Mouse (Mus musculus): ENCODE measurements around the gene Trim54.

The Trim54 gene

DNA sequence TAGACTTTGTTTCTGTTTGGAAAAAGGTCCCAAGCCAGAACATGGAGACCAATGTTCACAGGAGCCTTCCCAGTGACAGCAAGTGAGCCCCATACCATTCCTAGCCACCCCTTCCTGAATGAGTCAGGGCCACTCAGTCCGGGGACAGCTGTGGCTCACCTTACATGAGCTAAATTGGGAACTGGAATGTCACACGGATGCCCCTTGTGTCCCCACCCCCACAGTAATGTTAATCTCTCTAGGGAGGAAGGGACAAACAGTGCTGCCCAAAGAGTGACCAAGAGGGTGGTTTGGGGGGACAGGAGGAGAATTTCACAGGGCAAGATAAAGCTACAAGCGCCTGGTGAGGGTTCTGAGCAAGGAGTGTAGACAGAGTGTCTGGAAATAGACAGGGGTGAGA, at the start of gene Trim54:
Gene Trim54 (plus strand): TSS at position 359 of the 400 bp plus-strand sequence.
- no peak for DNase-seq

DNA sequence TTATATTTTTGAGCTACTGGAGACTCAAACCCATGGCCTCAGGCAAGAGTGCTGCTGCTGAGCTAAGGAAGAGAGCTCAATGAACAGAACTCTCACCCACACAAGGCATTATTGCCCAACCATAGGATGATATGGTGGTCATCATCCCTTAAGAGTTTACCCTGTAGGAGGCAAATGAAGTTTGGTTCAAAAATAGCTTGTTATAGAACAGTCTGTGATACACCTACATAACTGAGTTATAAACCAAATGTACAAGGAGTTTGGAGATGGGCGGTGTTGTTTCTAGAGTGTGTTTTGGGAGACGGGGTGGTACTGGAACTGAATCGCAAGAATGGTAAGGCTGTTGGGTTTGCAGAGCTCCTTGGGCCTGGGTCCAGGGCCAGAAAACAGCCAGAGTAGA, 46.7 kb upstream of the Trim54 start:
- no peak for DNase-seq

DNA sequence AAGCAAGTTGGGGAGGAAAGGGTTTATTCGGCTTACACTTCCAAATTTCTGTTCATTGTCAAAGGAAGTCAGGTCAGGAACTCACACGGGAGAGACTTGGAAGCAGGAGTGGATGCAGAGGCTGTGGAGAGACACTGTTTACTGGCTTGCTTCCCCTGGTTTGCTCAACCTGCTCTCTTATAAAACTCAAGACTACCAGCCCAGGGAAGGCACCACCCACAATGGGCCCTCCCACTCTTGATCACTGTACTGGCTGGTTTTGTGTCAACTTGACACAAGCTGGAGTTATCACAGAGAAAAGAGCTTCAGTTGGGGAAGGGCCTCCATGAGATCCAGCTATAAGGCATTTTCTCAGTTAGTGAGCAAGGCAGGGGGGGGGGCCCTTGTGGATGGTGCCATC, 45.5 kb upstream of the Trim54 start:
- DNase-seq = no peak

DNA sequence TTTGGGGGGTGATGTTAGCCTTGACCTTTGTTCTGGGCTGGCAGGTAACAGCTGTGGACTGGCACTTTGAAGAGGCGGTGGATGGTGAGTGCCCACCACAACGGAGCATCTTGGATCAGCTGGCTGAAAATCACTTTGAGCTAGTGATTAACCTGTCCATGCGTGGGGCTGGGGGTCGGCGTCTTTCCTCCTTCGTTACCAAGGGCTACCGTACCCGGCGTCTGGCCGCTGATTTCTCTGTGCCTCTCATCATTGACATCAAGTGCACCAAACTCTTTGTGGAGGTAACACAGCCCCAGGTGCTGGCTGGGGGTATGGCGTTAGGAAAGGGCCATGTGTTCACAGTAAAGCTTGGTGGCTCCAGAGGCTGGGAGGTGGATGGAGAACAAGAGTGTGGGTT, 44.7 kb upstream of the Trim54 start:
- no peak for DNase-seq

DNA sequence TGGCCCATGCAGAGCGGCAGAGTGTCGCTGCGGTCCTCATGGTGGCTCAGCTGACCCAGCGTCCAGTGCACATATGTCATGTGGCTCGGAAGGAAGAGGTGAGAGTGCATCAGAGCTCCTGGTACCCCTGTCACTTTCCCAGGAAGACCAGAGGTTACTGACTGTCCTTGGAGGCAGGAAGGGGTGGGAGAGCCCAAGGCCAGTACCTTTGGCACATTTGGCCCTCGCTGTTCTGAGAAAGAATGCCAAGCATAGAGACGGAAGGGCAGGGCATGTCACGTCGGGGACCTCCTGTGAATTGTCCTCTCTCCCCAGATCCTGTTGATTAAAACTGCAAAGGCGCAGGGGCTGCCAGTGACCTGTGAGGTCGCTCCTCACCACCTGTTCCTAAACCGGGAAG, 43.3 kb upstream of the Trim54 start:
- DNase-seq = no peak

DNA sequence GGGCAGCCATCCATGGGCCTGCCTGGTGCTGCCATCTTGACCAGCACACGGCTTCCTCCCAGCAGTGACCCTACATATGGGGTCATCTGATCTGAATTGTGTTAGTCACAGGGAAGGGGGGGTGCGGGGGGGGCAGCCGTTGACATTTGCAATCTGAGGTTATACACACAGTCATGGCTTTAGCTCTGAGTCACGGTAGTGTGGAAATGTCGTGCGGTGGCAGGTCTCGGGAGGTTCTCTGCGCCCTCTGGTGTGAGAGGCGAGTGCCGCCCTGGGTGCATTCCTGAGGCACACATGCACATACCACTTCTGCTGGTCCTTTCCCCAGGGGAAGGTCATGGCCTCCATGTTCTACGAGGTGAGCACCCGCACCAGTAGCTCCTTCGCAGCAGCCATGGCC, 40.2 kb upstream of the Trim54 start:
- DNase-seq = no peak

DNA sequence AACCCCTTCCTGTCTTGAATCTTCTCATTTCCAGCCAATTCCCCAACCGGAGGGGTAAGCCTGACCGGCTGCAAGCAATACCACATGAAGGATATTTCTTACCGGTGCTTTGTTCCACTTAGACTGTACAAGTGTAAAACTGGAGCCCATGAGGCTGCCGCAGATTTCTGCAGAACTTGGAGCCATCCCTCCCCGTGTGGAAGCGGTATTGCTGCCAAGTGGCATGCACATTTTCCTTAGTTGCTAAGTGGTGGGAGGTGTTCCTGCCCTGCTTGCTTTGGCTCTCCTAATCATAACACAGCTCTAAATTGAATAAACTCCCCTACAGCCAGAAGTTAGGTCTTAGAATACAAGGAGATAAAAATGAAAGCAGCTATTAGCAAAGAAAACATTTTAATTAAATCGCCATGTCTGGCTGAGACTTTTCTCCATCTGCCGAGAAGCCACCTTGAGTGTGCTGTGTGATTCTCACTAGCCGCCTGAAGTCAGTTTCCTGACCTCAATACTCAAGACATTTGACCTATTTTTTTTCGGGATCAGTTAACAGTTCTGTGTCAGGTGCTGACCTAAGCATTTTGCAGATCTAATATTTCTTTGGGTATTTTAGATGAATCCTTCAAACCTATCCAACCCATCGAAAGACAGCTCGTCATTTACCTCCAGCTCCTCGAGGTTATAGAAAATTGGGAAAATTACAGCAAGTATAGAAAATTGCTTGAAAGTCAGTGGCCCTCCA, 36.3 kb upstream of the Trim54 start:
- DNase-seq = peak; percentile 26 to 39

DNA sequence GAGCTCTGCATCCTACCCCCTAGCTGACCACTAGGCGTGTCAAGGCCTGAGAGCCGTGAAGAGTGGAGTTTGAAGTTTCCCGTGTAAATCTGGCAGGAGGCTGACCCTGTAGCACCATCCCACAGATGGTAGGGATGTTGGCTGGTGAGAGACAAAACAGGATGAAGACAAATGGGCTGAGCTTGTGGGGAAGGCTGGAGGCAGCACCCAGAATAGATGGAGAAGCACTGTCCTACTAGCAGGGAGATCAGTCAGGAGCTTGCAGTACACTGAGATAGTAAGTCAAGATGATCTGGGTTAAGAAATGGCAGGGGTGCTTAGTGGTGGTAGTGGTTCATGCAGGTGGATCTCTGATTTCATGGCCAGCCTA, 35.7 kb upstream of the Trim54 start:
- DNase-seq = no peak

DNA sequence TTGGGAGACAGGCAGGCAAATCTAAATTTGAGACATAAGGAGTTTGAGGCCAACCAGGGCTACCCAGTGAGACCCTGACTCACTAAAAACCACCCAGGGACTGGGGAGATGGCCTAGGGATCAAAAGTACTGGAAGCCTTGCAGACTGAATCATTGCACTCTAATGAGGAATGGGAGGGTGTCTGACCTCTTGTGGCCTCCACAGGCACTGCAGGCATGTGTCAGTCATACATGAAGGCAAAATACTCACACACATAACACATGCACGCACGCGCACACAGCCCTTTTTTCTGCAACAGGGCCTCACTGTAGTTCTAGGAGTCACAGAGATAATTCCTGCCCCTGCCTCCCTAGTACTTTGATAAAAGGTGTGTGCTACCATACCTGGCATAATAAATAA, 35.1 kb upstream of the Trim54 start:
- peak in 1 of 2 experiments; percentile 25 for DNase-seq

DNA sequence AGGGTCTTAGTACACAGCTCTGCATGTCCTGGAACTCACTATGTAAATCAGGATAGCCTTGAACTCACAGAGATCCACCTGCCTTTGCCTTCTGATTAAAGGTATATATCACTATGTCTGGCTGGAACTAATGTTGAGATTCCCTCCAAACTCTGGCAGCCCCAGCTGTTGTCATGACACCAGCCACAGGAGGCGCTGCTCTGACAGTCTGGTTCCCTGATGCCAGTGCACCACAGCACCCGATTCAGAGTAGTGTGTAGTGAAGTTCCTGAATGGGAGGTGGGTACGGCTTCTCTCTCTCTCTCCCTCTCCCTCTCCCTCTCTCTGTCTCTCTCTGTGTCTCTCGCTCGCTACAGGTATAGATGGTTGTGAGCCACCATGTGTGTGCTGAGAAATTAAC, 34.2 kb upstream of the Trim54 start:
- peak; percentile 47 to 59 for DNase-seq

DNA sequence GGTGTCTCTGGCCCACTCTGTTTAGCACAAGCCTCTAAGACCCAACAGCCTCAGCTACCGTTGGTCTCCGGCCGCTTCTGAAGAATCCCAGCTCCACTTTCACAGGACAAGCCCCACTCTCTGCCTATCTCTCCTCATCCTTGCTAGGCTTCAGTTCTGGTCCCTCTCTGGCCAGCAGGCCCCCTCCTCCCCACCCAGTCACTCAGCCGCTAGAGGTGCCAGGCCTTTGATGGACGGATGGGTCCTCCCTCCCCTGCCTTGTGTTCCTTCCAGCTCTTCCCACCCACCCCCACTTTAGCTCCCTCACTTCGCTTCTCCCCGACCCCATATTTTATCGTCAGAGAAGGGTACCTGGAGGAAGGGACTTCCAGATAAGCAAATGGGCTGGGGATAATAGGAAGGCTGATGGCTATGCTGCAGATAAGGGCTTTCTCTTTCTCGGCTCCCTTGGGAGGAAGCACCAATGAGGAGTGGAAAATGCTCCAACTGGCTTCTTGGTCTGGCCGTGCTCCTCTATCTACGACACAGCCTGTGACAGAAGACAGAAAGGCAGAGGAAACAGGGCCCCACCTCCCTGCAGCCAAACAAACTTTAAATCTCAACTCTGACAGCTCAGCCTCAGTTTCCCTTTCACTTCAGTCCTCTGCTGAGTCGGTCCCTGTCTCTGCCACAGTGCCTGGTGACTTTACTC, 33.4 kb upstream of the Trim54 start:
- peak; percentile 25 to 30 for DNase-seq

DNA sequence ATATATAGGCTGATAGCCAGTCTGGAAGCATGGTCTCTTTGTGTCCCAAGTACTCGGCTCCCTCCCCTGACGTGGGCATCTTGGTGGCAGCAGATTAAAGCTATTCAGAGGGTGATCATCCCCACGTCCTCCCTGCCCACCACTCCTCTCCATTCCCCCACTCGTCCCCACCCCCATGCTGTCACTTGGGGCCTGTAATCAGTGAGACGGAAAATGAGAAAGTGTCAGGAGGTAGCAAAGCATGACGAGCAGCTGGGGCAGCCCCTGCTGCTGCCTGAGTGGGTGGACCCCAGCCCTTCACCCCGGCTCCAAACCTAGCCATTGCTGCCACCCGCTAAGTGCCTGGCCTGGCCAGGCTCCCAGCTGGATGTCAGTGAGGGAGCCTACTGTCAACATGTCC, 32.6 kb upstream of the Trim54 start:
- DNase-seq = no peak

DNA sequence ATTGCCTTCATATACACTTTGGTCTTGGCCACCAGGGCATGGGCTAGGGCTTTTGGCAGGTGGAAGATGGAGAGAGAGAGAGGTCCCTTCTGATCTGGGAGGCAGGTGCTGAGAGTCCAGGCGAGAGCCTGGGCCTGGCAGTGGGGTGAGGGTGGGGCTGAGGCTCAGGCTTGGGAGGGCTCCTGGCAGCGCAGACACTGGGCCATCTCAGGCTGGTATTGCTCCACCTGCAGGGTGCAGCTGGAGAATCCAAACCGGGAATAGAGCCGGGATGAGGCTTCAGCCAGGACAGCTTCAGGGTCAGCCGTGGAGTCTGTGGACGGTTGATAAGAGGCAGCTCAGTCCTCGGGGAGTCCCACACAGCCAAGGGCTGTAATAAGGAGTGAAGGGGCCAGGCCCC, 29.9 kb upstream of the Trim54 start:
- DNase-seq = no peak

DNA sequence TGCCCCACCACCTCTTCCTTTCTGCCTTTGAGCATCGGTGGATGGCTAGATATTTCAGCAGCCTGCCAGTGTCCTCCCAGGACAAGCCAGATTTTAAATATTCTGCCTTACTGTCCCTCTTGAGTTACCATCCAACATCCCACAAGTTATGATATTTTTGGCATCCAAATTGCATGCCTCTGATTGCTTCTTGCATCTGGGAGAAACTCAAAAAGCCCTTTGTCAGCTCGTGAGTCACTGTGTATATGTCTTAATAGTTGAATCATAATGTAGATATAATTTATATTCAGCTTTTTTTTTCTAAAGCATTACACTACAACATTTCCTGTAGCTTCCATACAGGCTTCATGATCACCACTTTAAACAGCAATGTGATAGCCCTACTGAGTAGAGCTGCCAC, 29.4 kb upstream of the Trim54 start:
- no peak for DNase-seq

DNA sequence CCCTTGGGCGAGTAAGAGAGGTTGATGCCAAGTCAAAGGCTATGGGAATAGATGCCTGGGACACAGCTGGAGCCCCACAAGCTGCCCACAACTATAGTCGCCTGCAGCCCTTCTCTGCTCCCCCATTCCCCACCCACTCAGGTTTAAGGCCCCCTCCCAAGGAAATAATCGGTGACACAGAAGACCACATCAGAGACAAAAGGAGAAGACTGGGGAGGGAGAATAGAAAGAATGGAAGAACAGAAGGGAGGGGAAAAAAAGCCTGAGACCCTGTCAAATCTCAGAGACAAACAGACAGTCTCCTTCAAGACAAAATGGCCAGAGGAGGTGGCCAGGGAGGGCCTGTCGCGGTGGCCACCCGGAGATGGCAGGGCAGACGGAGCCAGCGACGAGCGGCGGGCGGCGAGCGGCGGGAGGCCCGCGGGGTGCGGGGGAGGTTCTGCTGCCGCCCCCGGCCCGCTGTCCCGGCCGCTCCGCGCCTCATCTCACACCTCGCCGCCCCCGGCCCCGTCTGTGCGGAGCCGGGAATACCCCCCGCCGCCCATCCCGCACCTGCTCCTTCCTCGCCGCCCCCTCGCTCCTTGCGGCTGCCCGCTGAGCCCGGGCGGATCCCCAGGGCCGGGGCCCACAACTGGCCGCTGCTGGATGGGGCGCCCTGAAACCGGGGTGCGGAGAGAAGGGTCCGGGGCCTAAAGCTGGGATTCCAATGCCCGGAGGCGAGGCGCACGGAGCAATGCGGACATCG, 24.1 kb upstream of the Trim54 start:
- no peak for DNase-seq

DNA sequence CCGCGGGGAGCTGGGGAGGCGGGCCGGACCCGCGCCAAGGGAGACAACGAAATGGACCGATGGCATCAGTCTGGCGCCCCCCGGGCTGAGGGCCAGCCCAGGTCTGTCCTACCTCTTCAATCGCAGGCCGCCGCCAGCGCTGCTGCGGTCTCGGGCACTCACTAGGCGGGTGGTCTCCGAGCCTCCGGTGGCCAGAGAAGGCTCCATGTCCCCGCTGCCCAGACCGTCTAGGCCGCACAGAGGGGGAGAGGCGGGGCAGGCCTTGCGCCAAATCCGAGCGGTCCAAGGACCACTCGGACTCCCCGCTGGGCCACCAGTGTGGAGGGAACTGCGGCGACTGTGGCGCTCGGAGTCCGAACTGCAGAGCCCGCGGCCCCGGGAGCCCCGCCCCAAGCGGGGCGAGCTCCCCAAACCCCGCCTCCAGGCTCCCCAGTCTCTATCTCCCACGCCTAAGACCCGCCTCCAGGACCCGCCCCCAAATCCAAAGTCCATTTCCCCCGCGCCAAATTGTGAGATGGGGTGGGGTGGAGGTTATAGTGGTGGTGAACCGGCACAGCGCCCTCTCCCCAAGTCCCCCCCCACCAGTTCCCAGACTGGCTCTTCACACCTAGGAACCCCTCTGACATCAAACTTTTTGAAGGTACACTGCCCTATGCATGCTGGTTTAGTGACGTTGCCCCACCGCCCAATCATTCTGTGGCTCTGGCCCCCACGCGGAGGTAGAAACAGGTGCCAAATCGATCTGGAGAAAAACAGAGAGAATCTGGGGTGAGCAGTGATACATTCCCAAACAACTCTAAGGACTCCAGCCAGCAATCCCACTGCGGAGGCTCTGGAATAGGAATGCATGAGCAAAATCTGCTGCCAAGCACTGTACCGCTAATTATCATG, 23.1 kb upstream of the Trim54 start:
- DNase-seq = peak; percentile 39 to 45

DNA sequence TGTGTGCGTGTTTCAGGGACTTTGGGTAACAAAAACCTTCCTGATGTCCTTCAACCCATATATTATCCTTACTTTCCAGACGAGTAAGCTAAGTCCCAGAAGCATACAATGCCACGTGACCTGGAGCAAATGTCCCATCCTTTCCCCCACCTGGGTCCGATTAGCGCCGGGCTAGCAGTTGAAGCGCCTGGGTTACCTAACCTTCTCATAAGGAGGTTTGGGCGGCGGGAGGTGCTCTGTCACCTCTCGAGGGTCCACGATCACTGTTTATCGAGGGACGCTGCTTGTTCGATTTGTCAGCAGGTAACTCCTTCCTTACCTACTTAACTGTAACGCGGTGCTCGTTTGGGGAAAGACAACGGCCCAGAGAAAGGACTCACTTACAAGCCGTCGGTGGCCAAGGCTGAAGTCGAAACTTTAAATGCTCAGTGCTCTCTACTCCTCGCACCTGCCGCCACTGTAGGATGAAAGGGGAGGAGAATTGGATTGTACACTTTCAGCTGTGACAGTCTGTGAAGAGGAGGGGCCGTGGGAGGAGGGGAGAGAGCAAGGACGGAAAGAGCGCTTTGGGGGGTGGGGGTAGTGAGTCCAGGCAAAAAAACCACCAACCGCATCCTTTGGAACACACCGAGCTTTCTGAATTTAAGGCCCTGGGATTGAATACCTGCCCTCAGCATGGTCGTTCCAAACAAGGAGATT, 22.3 kb upstream of the Trim54 start:
- DNase-seq = no peak

DNA sequence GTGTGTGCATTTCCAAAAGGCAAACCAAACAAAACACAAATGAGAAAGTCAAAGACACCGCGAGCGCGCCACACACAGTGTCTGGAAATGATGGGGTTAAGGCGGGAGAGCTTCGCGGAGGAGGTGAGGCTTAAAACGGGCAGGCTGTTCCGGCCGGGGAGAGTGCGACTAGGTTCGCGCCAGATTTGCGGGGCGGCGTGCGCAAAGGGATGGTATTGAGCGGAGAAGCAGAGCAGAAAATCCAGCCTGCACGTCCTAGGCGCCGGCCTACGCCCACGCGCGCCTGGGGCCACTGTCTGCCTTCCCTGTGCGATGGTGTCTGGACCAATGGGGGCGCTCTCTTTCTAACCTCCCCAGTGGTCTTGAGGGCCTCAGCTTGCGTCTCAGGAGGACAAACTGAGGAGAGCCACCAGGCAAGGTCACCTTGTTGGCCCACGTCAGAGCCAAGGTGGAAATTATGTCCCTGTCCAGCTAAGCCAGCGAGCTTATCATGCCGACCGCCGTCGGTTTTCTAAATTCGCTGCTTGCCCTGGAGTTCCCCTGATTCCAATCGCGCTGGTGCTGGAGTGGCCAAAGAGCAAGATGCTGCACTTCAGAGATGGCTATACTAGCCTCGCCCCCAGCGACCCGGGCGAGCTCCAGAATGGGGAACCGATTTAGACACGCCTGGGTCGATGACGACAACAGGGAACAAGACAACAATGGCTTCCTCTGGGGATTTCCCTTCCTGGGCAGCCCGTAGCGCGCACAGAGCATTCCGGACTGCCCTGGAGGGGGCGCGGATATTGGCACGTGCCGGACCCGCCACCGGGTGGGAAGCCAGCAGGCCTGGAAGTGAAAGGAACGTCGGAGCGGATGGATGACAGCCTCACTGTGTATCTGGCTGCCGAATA, 21.5 kb upstream of the Trim54 start:
- DNase-seq = peak; percentile 74 to 80

DNA sequence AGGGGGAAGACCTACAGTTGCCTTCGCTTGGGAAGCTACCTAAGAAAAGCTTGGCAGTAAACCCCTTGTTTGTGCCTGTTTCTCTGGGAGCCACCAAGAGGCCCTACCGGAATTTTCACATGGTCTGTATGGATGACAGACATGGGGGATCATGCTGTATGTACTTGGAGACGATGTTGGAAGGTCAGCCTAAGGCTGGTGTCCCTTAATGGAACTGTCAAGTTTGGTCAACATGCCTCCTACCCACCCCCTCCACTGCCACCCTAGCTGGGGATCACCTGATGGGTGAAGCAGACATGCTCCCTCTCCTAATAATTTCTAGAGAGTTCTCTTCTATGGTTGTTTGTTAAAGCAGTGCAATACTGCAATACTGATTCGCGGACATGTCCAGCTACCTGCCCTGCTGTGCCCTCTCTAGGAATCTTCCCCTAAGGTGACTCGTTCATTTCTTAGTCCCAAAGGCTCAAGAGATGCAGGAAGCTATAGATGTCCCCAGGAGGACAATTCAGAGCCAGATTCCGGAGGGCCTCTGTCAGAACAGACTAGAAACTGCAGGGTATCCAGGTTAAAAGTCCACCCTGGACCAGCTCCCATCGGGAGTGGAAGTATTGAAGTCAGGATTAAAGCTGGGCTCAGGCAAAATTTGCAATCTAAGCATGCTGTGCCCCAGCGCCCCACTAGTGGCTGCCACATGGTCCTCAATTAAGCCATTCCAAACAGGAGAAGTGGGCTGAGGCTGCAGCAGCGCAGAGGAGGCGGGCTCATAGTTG, 20.6 kb upstream of the Trim54 start:
- no peak for DNase-seq

DNA sequence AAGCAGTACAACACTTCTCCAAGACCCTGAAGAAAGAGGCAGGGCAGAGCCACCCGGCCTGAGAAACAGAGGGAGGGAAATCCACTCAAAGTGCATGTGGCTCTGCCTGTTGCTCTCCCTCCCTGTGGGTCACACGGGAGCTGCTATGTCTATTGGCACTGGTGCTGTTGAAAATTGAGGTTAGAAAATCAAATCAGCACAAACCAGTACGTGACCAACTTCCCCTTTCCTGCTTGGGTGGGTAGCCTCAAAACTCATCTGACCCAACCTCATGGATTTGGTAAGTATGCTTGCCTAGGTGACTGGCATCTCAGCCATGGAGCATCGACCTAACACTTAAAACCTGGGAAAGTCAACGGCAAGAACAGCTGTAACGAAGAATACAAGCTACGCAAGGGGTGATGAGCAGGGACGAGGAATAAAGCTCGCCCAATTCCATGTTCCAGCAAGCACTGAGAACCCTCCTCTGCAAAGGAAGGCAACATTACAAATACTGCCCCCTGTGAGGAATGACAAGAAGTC, 10.6 kb upstream of the Trim54 start, which contains the start of gene Dnajc5g:
Gene Dnajc5g (plus strand): TSS at position 472 of the 522 bp plus-strand sequence.
- DNase-seq = no peak

Measured in lung, adult 18-20 months (tissue).